Mouse (Mus musculus): Measurements from ENCODE around the gene Cacng4. TPM values are rescaled to one million over a fixed set of nuclear protein-coding genes. Genes with fewer than 3 reads are reported as not detected.

Gene Cacng4
- polyA plus RNA-seq, 1 experiment from 2014 or later, result 41.6 TPM

DNA sequence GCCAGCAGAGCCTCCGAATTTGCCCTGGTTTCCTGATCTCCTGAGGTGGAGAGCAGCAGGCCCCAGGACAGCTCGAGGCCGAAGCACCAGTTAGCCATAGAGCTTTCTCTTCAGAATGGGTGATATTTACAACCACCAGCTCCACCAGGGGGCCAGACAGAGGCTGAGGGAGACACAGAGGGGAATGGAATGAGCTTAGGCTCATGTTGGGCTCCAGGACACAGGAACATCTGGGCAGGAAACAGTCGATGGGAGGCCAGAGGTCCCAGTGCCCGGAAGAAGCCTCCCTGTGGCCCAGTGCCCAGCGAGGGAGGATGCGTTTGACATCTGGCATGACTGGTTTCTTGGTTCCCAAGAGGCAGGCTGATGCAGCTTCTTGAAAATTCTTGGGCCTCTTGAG is 60.2 kb downstream of the Cacng4 start:
- Histone ChIP-seq H3K4me3 (replicated peaks) (no peak overlapping the region), H3K9me3 (no peaks in the 10 kb centered on the region), H3K27me3 (no peaks in the 10 kb centered on the region), H3K4me2 (replicated peaks) (no peak overlapping the region), H3K9ac (replicated peaks) (no peak overlapping the region), H3K4me1 (replicated peaks) (no peaks in the 10 kb centered on the region), H3K36me3 (peaks cover 79% of the 10 kb centered on the region), H3K27ac (no peak overlapping the region)
- WGBS, result 86% methylated on average over 7 of the region's 7 CpGs
- ATAC-seq, result no peak

DNA sequence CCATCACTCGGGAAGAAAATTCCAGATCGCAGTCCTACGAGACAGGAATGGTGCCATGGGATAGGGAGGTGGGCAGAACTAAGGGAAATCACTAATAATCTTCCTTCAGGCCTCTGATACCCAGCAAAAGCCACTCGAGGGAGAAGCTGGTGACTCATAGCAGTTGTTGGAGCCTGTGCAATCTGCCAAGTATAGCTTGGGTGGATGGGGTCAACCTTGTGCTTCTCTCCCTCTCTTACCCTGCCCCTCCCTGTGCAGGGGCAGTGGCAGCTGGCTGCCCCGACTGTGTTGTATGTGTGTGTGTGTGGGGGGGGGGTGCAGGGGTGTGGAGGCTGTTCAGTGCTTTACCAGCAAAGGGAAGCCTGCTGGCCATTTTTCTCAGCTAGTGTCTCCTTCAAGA is 62.9 kb downstream of the Cacng4 start:
- no peaks in the 10 kb centered on the region for H3K9me3 ChIP-seq
- H3K27ac ChIP-seq, result no peak overlapping the region
- 96% methylated on average over 5 of the region's 5 CpGs for WGBS
- peaks cover 57% of the 10 kb centered on the region for H3K36me3 ChIP-seq
- no peak overlapping the region for H3K4me3 ChIP-seq (replicated peaks)
- no peak overlapping the region for H3K9ac ChIP-seq (replicated peaks)
- no peaks in the 10 kb centered on the region for H3K4me1 ChIP-seq (replicated peaks)
- H3K4me2 ChIP-seq (replicated peaks), result no peak overlapping the region
- no peak for ATAC-seq
- H3K27me3 ChIP-seq, result no peaks in the 10 kb centered on the region

DNA sequence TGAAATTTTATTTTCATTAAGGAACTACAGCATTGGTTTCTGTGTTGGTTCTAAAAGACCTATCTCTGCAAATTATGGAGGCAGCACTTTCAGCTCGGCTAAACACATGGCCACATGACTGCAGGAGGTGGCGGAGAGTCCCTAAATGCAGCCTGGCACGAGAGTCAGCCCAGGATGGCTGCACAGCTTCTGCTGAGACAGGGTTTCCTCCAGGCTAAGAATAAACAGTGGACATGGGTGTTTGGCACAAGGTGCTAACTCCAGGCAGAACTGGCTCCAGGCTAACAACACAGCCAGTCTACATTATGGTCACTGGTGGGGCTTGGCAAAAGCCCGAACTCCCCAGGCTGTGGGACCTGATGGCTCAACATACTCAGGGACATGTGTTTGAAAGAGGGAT is 63.4 kb downstream of the Cacng4 start:
- Histone ChIP-seq H3K9me3 (no peaks in the 10 kb centered on the region), H3K9ac (replicated peaks) (no peak overlapping the region), H3K27me3 (no peaks in the 10 kb centered on the region), H3K36me3 (peaks cover 52% of the 10 kb centered on the region), H3K4me2 (replicated peaks) (no peak overlapping the region), H3K4me1 (replicated peaks) (no peaks in the 10 kb centered on the region), H3K4me3 (replicated peaks) (no peak overlapping the region), H3K27ac (no peak overlapping the region)
- no peak for ATAC-seq
- 89% methylated on average over 4 of the region's 4 CpGs for WGBS

DNA sequence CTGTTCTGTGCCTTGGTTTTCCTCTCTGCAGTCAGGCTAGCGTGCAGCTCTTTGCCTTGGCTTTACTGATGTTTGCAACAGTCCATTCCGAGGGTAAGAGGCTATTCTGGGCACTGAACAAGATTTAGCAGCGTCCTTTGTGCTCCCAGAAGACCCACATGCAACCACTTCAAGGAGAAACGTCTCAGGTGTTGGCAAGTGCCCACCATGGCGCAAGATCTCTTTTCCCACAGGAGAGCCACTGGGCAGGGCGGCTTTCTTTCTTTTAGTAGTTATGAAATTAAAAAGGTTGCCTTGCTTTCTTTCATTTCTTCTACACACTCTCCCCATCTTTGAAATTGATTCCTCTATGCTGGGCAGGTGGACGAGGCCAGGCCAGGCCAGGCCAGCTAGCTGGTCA is 65.2 kb downstream of the Cacng4 start:
- no peak for ATAC-seq
- no peaks in the 10 kb centered on the region for H3K27me3 ChIP-seq
- no peak overlapping the region for H3K4me2 ChIP-seq (replicated peaks)
- no peaks in the 10 kb centered on the region for H3K4me1 ChIP-seq (replicated peaks)
- H3K9ac ChIP-seq (replicated peaks), result no peak overlapping the region
- no peaks in the 10 kb centered on the region for H3K9me3 ChIP-seq
- WGBS, result 90% methylated on average over 7 of the region's 7 CpGs
- no peak overlapping the region for H3K4me3 ChIP-seq (replicated peaks)
- no peak overlapping the region for H3K27ac ChIP-seq
- H3K36me3 ChIP-seq, result peaks cover 34% of the 10 kb centered on the region

DNA sequence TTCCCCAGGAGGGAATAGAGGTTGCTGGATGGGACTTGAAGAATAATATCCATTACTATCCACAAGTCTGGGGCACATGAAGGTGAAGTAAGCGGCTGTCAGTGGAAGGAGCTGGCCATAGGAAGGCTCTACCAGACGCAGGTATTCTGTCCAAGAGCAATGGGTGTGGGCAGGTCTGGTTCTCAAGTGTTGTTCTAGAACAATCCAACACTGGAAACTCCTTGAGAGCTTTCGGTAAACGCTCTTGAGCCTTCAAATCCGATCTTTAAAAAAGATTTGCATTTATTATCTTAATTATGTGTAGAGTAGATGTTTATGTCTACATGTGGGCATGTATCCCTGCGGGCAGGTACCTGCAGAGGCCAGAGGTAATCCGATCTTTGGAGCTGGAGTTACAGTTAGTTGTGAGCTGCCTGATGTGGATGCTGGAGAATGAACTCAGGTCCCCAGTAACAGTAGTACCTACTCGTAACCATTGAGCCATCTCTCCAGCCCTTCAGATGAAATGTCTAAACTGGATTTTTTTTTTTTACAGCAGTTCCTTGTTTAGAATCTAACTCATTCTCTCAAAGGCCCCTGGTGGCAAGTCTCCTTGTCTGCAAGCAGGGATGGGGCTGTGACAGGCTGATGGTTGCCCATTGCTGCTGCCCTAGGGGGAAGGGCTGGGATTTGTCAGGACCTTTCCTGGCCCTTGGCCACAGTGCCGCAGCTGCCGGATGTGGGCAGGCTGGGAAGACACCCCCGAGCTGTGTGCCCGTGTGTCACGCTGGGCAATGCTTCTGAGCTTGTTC is 66.1 kb downstream of the Cacng4 start:
- Histone ChIP-seq H3K27ac (no peak overlapping the region), H3K4me3 (replicated peaks) (no peak overlapping the region), H3K4me2 (replicated peaks) (no peak overlapping the region), H3K36me3 (peaks cover 26% of the 10 kb centered on the region), H3K4me1 (replicated peaks) (no peaks in the 10 kb centered on the region), H3K27me3 (no peaks in the 10 kb centered on the region), H3K9me3 (no peaks in the 10 kb centered on the region), H3K9ac (replicated peaks) (no peak overlapping the region)
- ATAC-seq, result no peak
- 84% methylated on average over 13 of the region's 13 CpGs for WGBS

DNA sequence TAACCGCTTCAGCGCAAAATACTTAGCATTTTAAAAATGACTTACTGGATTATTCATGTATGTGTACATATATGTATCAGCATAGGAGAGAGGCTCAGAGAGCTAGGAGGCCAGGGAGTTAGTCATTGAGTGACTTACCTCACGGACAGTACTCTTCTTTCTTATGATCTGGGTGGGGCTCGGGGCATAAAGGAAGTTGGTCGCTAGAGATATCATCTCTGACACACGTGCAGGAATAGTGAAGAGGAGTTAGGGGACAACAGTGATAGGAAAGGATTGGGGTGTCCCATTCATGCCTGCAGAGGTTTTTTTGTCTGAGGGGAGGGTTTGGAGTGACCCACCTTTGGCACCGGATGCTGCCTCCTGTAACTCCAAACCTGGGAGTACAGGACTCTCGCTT is 69.8 kb downstream of the Cacng4 start:
- no peaks in the 10 kb centered on the region for H3K4me1 ChIP-seq (replicated peaks)
- peaks cover 4% of the 10 kb centered on the region; the same call in 1 of the 2 replicates for H3K36me3 ChIP-seq
- H3K27ac ChIP-seq, result no peak overlapping the region
- H3K27me3 ChIP-seq, result no peaks in the 10 kb centered on the region
- no peak for ATAC-seq
- H3K9ac ChIP-seq (replicated peaks), result no peak overlapping the region
- peaks cover 3% of the 10 kb centered on the region; the same call in 1 of the 2 replicates for H3K9me3 ChIP-seq
- H3K4me2 ChIP-seq (replicated peaks), result no peak overlapping the region
- H3K4me3 ChIP-seq (replicated peaks), result no peak overlapping the region
- WGBS, result 94% methylated on average over 8 of the region's 8 CpGs

DNA sequence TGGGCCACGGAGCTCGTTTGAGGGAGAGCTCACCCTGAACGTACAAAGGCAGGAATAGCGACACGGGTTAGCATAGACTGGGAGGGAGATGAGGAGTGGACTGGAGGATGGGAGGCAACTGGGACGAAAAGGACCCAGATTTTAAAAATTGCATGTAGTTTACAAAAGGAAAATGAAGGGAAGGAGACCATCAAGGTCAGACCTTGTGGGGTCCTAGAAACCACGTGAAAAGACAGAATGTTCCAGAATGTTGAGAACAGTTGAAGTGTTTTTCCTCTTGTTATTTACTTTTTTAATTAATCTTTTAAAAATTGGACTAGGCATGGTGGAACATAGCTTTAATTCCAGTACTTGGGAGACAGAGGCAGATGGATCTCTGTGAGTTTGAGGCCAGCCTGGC is 73.3 kb downstream of the Cacng4 start:
- H3K4me3 ChIP-seq (replicated peaks), result no peak overlapping the region
- H3K4me2 ChIP-seq (replicated peaks), result no peak overlapping the region
- no peaks in the 10 kb centered on the region for H3K27me3 ChIP-seq
- H3K36me3 ChIP-seq, result peaks cover 4% of the 10 kb centered on the region; the same call in 1 of the 2 replicates
- no peak overlapping the region for H3K9ac ChIP-seq (replicated peaks)
- WGBS, result 84% methylated on average over 7 of the region's 7 CpGs
- ATAC-seq, result no peak
- peaks cover 3% of the 10 kb centered on the region for H3K9me3 ChIP-seq
- no peak overlapping the region for H3K27ac ChIP-seq
- H3K4me1 ChIP-seq (replicated peaks), result 0 out of 2 replicates have a peak, but pooled peaks cover 5% of the 10 kb centered on the region

DNA sequence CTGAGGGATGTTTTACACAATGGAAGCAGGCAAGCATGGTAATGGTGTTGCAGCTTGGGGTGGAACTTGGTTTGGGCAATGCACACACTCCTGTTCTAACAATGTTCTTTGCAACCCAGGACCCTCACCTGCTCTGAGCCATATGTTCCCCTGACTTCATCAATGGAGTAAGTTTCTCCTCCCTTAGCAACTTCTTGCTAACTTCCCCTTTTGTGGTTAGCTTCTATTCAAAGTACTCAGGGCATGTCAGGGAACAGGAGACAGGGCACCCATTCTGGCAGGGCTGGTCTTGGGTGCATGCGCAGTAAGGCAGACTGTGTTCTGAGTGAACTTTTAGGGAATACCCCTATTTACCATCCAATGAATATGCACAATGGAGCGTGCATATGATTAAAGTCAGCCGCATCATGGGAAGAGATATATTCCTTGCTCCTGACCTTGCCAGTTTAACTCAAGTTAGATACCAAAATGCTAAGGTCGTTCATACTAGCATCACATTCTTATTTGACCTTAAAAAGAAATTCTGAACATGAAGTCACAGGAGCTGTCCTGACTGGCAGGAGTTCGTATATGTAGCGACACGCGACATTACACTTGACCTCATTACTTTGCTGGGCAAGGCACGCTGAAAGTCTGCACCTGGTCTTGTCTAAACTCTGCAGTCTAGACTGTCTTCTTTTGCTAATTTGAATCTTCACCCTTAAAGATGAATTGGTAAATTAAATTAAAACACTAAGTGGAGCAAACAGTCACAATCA is 73.9 kb downstream of the Cacng4 start:
- Histone ChIP-seq H3K4me2 (replicated peaks) (no peak overlapping the region), H3K4me1 (replicated peaks) (0 out of 2 replicates have a peak, but pooled peaks cover 5% of the 10 kb centered on the region), H3K9me3 (peaks cover 3% of the 10 kb centered on the region), H3K27me3 (no peaks in the 10 kb centered on the region), H3K4me3 (replicated peaks) (no peak overlapping the region), H3K27ac (no peak overlapping the region), H3K9ac (replicated peaks) (no peak overlapping the region), H3K36me3 (peaks cover 4% of the 10 kb centered on the region; the same call in 1 of the 2 replicates)
- 91% methylated on average over 9 of the region's 9 CpGs for WGBS
- no peak for ATAC-seq

DNA sequence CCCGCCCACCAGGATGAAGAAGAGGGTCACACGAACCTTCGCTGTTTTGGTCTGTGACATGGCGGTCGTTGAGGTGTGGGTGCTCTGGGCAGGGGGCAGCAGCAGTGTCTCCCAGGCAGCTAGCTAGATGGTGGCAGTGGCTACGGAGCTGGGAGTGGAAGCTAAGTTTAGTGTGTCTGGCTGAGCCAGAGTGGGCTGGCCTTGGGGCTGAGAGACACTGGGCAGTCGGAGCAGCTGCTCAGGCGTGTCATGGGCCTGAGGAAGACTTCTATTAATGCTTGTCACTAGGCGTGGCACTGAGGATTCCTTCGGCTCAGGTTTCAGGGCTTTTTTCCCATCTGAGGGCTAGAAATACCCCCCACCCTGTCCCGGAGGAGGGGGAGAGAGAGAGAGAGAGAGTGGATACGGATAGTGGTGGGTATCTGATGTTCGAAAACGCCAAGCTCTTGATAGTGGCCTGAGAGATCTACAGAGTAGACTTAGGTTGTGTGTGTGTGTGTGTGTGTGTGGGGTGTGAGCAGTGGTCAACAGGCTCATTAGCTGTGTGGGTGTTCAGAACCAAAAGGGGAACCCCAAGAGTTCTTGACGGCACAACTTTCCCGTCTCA is 77.9 kb downstream of the Cacng4 start, which contains the start of gene Cacng1:
Gene Cacng1 (minus strand): TSS at position 191 of the 607 bp plus-strand sequence.
- Histone ChIP-seq H3K9me3 (no peaks in the 10 kb centered on the region; the same call in 1 of the 2 replicates), H3K27me3 (no peaks in the 10 kb centered on the region), H3K27ac (no peak within 1 kb of the TSS), H3K9ac (replicated peaks) (no peak within 1 kb of the TSS), H3K4me2 (replicated peaks) (no peak within 1 kb of the TSS), H3K4me3 (replicated peaks) (no peak within 1 kb of the TSS), H3K4me1 (replicated peaks) (0 out of 2 replicates have a peak, but pooled peaks cover 10% of the 10 kb centered on the region), H3K36me3 (no peaks in the 10 kb centered on the region)
- WGBS, result 75% methylated on average over 16 of the region's 16 CpGs
- no peak for ATAC-seq

DNA sequence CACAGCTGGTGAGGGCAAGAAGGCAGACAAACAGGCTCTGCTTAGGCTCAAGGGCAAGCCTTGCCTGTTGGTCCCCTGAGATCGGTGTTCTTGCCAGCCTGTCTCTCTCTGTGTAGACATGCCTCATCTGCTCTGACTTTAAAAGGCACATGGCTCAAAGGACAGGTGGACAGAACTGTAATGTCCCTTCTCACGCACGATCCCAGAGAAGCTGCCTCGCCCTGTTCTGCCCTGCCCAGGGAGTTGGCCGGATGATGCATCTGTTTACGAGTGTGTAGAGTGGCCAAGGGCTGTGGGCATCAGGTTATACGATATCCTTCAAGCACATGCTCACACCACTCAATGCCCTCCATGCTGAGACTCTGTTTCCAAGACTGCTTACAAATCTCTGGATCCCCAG is 80.0 kb downstream of the Cacng4 start:
- no peaks in the 10 kb centered on the region for H3K36me3 ChIP-seq
- ATAC-seq, result no peak
- no peak overlapping the region for H3K27ac ChIP-seq
- no peaks in the 10 kb centered on the region; the same call in 1 of the 2 replicates for H3K9me3 ChIP-seq
- H3K9ac ChIP-seq (replicated peaks), result no peak overlapping the region
- WGBS, result 82% methylated on average over 7 of the region's 7 CpGs
- H3K4me3 ChIP-seq (replicated peaks), result no peak overlapping the region
- H3K4me1 ChIP-seq (replicated peaks), result 0 out of 2 replicates have a peak, but pooled peaks cover 10% of the 10 kb centered on the region
- H3K27me3 ChIP-seq, result peaks cover 9% of the 10 kb centered on the region; the same call in 1 of the 2 replicates
- no peak overlapping the region for H3K4me2 ChIP-seq (replicated peaks)

DNA sequence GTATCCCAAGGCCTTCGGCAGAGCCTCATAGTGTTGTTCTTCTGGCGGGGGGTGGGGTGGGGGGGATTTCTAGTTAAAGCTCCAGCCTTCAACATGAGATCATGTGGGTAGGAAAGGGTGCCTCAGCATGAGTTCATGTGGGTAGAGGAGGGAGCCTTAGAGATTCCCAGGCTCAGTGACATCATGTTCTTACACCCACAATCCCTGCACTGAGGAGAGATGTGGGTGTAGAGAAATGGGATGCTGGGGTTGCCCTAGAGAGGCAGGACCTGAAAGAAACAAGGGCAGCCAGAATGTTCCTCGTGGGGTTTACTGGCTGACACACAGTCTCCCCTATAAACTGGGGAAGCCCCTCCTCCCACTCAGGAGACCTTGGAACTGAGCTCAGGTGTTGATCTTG is 84.0 kb downstream of the Cacng4 start:
- Histone ChIP-seq H3K9ac (replicated peaks) (no peak overlapping the region), H3K4me2 (replicated peaks) (no peak overlapping the region), H3K4me1 (replicated peaks) (peaks cover 24% of the 10 kb centered on the region), H3K27me3 (peaks cover 22% of the 10 kb centered on the region), H3K27ac (no peak overlapping the region), H3K9me3 (no peaks in the 10 kb centered on the region), H3K4me3 (replicated peaks) (no peak overlapping the region), H3K36me3 (no peaks in the 10 kb centered on the region)
- 73% methylated on average over 3 of the region's 3 CpGs for WGBS
- ATAC-seq, result no peak
